Mouse (Mus musculus): Measurements from ENCODE around the gene Ccdc78. TPM values are rescaled to one million over a fixed set of nuclear protein-coding genes. Genes with fewer than 3 reads are reported as not detected.
A peak's percentile ranks its signal among the peaks of the same experiment; 100 is the strongest.
"Not testable (repeated sequence)": the region's sequence is repeated elsewhere in the genome, so short reads cannot be mapped to it uniquely, and the experiment has no call there.

Ccdc78 gene
- 0.06 and 0.10 TPM in 2 replicates for polyA plus RNA-seq (2012; rRNA removed)
- not detected in 2 replicates for polyA plus RNA-seq (2014; fragmentation: Nextera tagmentation; extraction: Ambion mirVana)

- Histone ChIP-seq H3K27me3 (ENCODE audit: control insufficient read depth, insufficient read depth, low read length) (no peaks in the 10 kb centered on the region), H3K4me3 (replicated peaks; ENCODE audit: low read length) (peak within 1 kb of the TSS; percentile 53), H3K27ac (replicated peaks; ENCODE audit: low read depth, low read length) (peak within 1 kb of the TSS; percentile 59), H3K4me2 (replicated peaks; ENCODE audit: low read depth, low read length, severe bottlenecking) (peak within 1 kb of the TSS; percentile 70), H3K36me3 (ENCODE audit: control insufficient read depth, insufficient read depth, low read length) (peaks cover 47% of the 10 kb centered on the region), H3K9ac (ENCODE audit: low read depth, low read length, severe bottlenecking) (peak within 1 kb of the TSS; percentile 52), H3K4me1 (ENCODE audit: control insufficient read depth, insufficient read depth, low read length) (peaks cover 17% of the 10 kb centered on the region), H3K9me3 (ENCODE audit: control insufficient read depth, low read length) (no peaks in the 10 kb centered on the region)
- ATAC-seq (ENCODE audit: low FRiP score, low read depth) (no peak), DNase-seq (ENCODE audit: low spot score) (no peak)
- WGBS = 87% methylated on average over 3 of the region's 3 CpGs
- no peak for TF ChIP-seq POLR2A (IDR thresholded peaks at IDR 0.05; ENCODE audit: borderline replicate concordance, extremely low read depth, insufficient read depth, insufficient read length)
These were observed at the start of gene Ccdc78 for GRCm38 (mm10) chr17:25786280-25786679. Gene Ccdc78 (plus strand): TSS chr17:25786580.

GRCm38 (mm10) chr17:25738861-25739260, 47.5 kb upstream of the Ccdc78 start:
- TF ChIP-seq POLR2A (IDR thresholded peaks at IDR 0.05; ENCODE audit: borderline replicate concordance, extremely low read depth, insufficient read depth, insufficient read length) = no peak
- no peak overlapping the region for H3K9ac ChIP-seq (ENCODE audit: low read depth, low read length, severe bottlenecking)
- ATAC-seq (ENCODE audit: low FRiP score, low read depth) (no peak), DNase-seq (ENCODE audit: low spot score) (no peak)
- no peaks in the 10 kb centered on the region for H3K36me3 ChIP-seq (ENCODE audit: control insufficient read depth, insufficient read depth, low read length)
- no peak overlapping the region for H3K27ac ChIP-seq (replicated peaks; ENCODE audit: low read depth, low read length)
- no peaks in the 10 kb centered on the region for H3K9me3 ChIP-seq (ENCODE audit: control insufficient read depth, low read length)
- no peaks in the 10 kb centered on the region for H3K4me1 ChIP-seq (ENCODE audit: control insufficient read depth, insufficient read depth, low read length)
- no peak overlapping the region for H3K4me3 ChIP-seq (replicated peaks; ENCODE audit: low read length)
- no peaks in the 10 kb centered on the region for H3K27me3 ChIP-seq (ENCODE audit: control insufficient read depth, insufficient read depth, low read length)
- no peak overlapping the region for H3K4me2 ChIP-seq (replicated peaks; ENCODE audit: low read depth, low read length, severe bottlenecking)
- WGBS = 81% methylated on average over 7 of the region's 7 CpGs

GRCm38 (mm10) chr17:25741471-25741870, 44.9 kb upstream of the Ccdc78 start:
- WGBS = 76% methylated on average over 12 of the region's 12 CpGs
- not testable (repeated sequence) for H3K4me3 ChIP-seq (replicated peaks; ENCODE audit: low read length); H3K27me3 ChIP-seq (ENCODE audit: control insufficient read depth, insufficient read depth, low read length); H3K4me1 ChIP-seq (ENCODE audit: control insufficient read depth, insufficient read depth, low read length); H3K27ac ChIP-seq (replicated peaks; ENCODE audit: low read depth, low read length); H3K9me3 ChIP-seq (ENCODE audit: control insufficient read depth, low read length); H3K9ac ChIP-seq (ENCODE audit: low read depth, low read length, severe bottlenecking); DNase-seq (ENCODE audit: low spot score); H3K4me2 ChIP-seq (replicated peaks; ENCODE audit: low read depth, low read length, severe bottlenecking); ATAC-seq (ENCODE audit: low FRiP score, low read depth); H3K36me3 ChIP-seq (ENCODE audit: control insufficient read depth, insufficient read depth, low read length)

GRCm38 (mm10) chr17:25743831-25744230, 42.5 kb upstream of the Ccdc78 start:
- no peak for TF ChIP-seq POLR2A (IDR thresholded peaks at IDR 0.05; ENCODE audit: borderline replicate concordance, extremely low read depth, insufficient read depth, insufficient read length)
- ATAC-seq (ENCODE audit: low FRiP score, low read depth) = no peak
- Histone ChIP-seq H3K9ac (ENCODE audit: low read depth, low read length, severe bottlenecking) (no peak overlapping the region), H3K4me3 (replicated peaks; ENCODE audit: low read length) (no peak overlapping the region), H3K9me3 (ENCODE audit: control insufficient read depth, low read length) (no peaks in the 10 kb centered on the region), H3K4me2 (replicated peaks; ENCODE audit: low read depth, low read length, severe bottlenecking) (no peak overlapping the region), H3K36me3 (ENCODE audit: control insufficient read depth, insufficient read depth, low read length) (no peaks in the 10 kb centered on the region), H3K27me3 (ENCODE audit: control insufficient read depth, insufficient read depth, low read length) (no peaks in the 10 kb centered on the region), H3K27ac (replicated peaks; ENCODE audit: low read depth, low read length) (no peak overlapping the region), H3K4me1 (ENCODE audit: control insufficient read depth, insufficient read depth, low read length) (no peaks in the 10 kb centered on the region)
- no peak for DNase-seq (ENCODE audit: low spot score)
- 92% methylated on average over 9 of the region's 9 CpGs for WGBS

- Histone ChIP-seq H3K27me3 (ENCODE audit: control insufficient read depth, insufficient read depth, low read length) (no peaks in the 10 kb centered on the region), H3K4me2 (replicated peaks; ENCODE audit: low read depth, low read length, severe bottlenecking) (no peak overlapping the region), H3K9me3 (ENCODE audit: control insufficient read depth, low read length) (no peaks in the 10 kb centered on the region), H3K27ac (replicated peaks; ENCODE audit: low read depth, low read length) (no peak overlapping the region), H3K4me1 (ENCODE audit: control insufficient read depth, insufficient read depth, low read length) (no peaks in the 10 kb centered on the region), H3K4me3 (replicated peaks; ENCODE audit: low read length) (no peak overlapping the region), H3K36me3 (ENCODE audit: control insufficient read depth, insufficient read depth, low read length) (no peaks in the 10 kb centered on the region), H3K9ac (ENCODE audit: low read depth, low read length, severe bottlenecking) (no peak overlapping the region)
- no peak for DNase-seq (ENCODE audit: low spot score)
- 70% methylated on average over 10 of the region's 10 CpGs for WGBS
- no peak for ATAC-seq (ENCODE audit: low FRiP score, low read depth)
- TF ChIP-seq POLR2A (IDR thresholded peaks at IDR 0.05; ENCODE audit: borderline replicate concordance, extremely low read depth, insufficient read depth, insufficient read length) = no peak
These were observed 42.1 kb upstream of the Ccdc78 start for GRCm38 (mm10) chr17:25744311-25744710.

- H3K4me1 ChIP-seq (ENCODE audit: control insufficient read depth, insufficient read depth, low read length) = no peaks in the 10 kb centered on the region
- no peak overlapping the region for H3K9ac ChIP-seq (ENCODE audit: low read depth, low read length, severe bottlenecking)
- H3K9me3 ChIP-seq (ENCODE audit: control insufficient read depth, low read length) = no peaks in the 10 kb centered on the region
- no peaks in the 10 kb centered on the region for H3K36me3 ChIP-seq (ENCODE audit: control insufficient read depth, insufficient read depth, low read length)
- ATAC-seq (ENCODE audit: low FRiP score, low read depth) = no peak
- no peak for TF ChIP-seq POLR2A (IDR thresholded peaks at IDR 0.05; ENCODE audit: borderline replicate concordance, extremely low read depth, insufficient read depth, insufficient read length)
- 95% methylated on average over 4 of the region's 4 CpGs for WGBS
- no peak overlapping the region for H3K27ac ChIP-seq (replicated peaks; ENCODE audit: low read depth, low read length)
- no peak for DNase-seq (ENCODE audit: low spot score)
- H3K4me2 ChIP-seq (replicated peaks; ENCODE audit: low read depth, low read length, severe bottlenecking) = no peak overlapping the region
- H3K27me3 ChIP-seq (ENCODE audit: control insufficient read depth, insufficient read depth, low read length) = no peaks in the 10 kb centered on the region
- H3K4me3 ChIP-seq (replicated peaks; ENCODE audit: low read length) = no peak overlapping the region
These were observed 38.1 kb upstream of the Ccdc78 start for GRCm38 (mm10) chr17:25748238-25748637.
